Mouse (Mus musculus) stomach, postnatal 0 days (tissue): Measurements from ENCODE around the gene Gipr.

ENCODE experiments used
- CTCF ChIP-seq: IDR thresholded peaks from 2 replicates; pipeline ENCODE4 v1.5.1; 2016; ENCODE audit warnings: antibody characterized with exemption, low read depth, mild to moderate bottlenecking, moderate library complexity
- EP300 ChIP-seq: optimal IDR thresholded peaks from 2 replicates; pipeline ENCODE3; 2016; ENCODE audit warnings: antibody characterized with exemption

DNA sequence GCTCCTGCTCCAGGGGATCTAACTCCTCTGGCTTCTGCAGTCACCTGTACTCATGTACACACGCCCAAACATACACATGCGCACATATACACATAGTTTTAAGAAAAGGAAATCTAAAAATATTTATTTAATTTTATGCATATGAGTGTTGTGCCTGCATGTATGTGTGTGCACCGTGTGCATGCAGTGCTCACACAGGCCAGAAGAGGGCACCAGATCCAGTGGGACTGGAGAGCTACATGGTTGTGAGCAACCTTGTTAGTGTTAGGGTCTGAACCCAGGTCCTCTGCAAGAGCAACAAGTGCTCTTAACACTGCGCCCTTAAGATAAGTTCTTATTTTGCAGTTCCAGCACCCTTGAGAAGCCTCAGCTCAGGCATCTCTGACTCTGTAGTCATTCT is 28.7 kb upstream of the Gipr start:
- TF ChIP-seq CTCF (peak; percentile 48), EP300 (no peak)
